Mouse (Mus musculus) brain, embryonic 14.5 days (tissue): ENCODE measurements around the gene BC052040.

ENCODE experiments used
- CTCF ChIP-seq: fragments of 200-500 bp; IDR thresholded peaks from 2 replicates; pipeline ENCODE4 v1.5.1; 2012; ENCODE audit warnings: inconsistent platforms, mild to moderate bottlenecking, moderate library complexity, borderline replicate concordance; ENCODE audit not compliant: insufficient read depth, insufficient read length; ENCODE audit errors: extremely low read depth
- POLR2A ChIP-seq: fragments of 200-500 bp; IDR thresholded peaks from 2 replicates; pipeline ENCODE4 v1.6.1; 2012; ENCODE audit warnings: mild to moderate bottlenecking, inconsistent platforms, borderline replicate concordance; ENCODE audit not compliant: poor library complexity, insufficient read depth, insufficient read length, severe bottlenecking; ENCODE audit errors: extremely low read depth

DNA sequence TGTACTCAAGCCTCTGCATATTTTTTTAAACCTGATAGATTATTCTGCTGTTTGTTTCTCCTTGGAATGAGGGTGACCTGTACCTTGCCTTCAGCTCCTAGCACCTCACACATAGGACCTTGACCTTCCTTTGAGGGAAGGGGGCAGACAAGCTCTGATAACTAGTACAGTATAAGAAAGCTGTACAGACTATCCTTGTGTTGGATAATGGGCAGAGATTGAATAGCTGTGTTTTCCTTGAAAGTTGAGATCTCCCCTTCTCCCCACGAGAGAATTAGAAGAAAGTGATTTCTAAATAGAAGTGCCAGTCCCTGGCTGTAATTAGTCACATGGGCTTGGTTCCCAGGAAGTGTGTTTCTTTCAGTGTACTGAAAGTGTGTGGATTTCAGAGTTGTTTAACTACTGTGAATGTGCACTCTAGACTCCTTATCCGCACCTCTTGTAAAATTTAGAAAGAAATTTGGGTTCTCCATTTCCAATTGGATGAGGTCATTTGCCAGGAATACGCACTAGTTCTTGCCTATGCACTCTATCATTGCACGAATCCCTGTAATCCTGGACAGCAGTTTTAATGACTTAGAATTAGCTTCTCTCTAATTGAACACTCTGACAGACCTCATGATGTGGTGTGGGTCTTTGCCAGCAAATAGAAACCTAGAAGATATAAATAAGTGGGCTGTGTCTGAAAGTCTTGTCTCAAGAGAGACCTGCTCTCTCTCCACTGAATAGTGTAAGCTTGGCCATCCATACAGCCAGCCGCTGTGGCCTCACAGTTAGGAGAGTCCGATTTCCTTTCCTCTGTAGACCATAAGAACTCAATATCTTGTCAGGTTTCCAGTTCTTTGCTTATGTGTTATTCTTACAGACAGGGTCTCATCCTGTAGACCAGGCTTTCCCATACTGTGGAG is 79.0 kb downstream of the BC052040 start:
- no peak for TF ChIP-seq POLR2A
- TF ChIP-seq CTCF: no peak
